Mouse (Mus musculus) lung, adult 2 months (tissue): ENCODE data around the gene Klhdc7b. TPM values are rescaled to one million over a fixed set of nuclear protein-coding genes. Genes with fewer than 3 reads are reported as not detected.
"Not testable (repeated sequence)": the region's sequence is repeated elsewhere in the genome, so short reads cannot be mapped to it uniquely, and the experiment has no call there.

Source experiments
- DNase-seq: peaks from one replicate; pipeline ENCODE4 v3.0.0; 2022
- H3K4me1 ChIP-seq: fragments of 200-500 bp; 2 replicates; pipeline ENCODE4 v1.6.1; 2011; ENCODE audit warnings: low read length; ENCODE audit not compliant: control insufficient read depth, insufficient read depth
- H3K4me3 ChIP-seq: fragments of 200-500 bp; replicated peaks from 2 replicates; pipeline ENCODE3; 2011; ENCODE audit warnings: low read depth, mild to moderate bottlenecking, control low read depth, low read length; ENCODE audit errors: extremely low read depth
- CTCF ChIP-seq: fragments of 200-500 bp; IDR thresholded peaks from 2 replicates; pipeline ENCODE4 v1.5.1; 2011; ENCODE audit warnings: mild to moderate bottlenecking, low read length, control low read depth; ENCODE audit not compliant: insufficient read depth
- POLR2A ChIP-seq: fragments of 200-500 bp; IDR thresholded peaks from 2 replicates; pipeline ENCODE4 v1.6.1; 2011; ENCODE audit warnings: low read depth, mild to moderate bottlenecking, control low read depth, low read length, borderline replicate concordance; ENCODE audit errors: extremely low read depth
- WGBS: fragments of 180-500 bp; shearing (Covaris S2); methylation state at CpG from one replicate; pipeline ENCODE4 v1.1.7; 2018; 5-methylcytosine and 5-hydroxymethylcytosine counted together
- polyA plus RNA-seq: library from polyadenylated mRNA; depleted of rRNA; stranded (reverse); fragments of >200 nt; gene quantifications from 2 replicates; pipeline ENCODE4 v1.2.3, GENCODE M21; 2012

The Klhdc7b gene
- polyA plus RNA-seq, 1 experiment: 0.07 TPM

DNA sequence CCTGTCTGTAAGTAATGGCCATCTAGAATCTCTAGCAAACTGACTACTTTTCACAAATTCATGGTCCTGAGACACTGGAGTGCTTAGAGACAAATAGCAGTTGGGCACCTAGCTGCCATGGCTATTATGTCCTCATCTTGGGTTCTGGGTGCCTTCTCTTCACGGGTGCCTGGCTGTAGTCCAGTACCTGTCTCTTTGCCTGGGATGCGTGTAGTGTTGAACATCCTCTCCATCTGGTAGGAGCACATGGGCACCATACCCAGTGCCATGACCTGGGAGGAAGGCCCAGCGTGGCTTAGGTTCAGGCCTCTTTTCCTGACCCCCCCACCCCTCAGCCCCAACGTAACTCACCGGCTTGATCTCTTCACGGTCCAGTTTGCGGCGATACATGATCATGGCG is 37.2 kb downstream of the Klhdc7b start:
- WGBS: 93% methylated on average over 9 of the region's 9 CpGs
- no peak for DNase-seq
- no peaks in the 10 kb centered on the region for H3K4me1 ChIP-seq
- H3K4me3 ChIP-seq: no peak overlapping the region
- TF ChIP-seq POLR2A (no peak), CTCF (no peak)

DNA sequence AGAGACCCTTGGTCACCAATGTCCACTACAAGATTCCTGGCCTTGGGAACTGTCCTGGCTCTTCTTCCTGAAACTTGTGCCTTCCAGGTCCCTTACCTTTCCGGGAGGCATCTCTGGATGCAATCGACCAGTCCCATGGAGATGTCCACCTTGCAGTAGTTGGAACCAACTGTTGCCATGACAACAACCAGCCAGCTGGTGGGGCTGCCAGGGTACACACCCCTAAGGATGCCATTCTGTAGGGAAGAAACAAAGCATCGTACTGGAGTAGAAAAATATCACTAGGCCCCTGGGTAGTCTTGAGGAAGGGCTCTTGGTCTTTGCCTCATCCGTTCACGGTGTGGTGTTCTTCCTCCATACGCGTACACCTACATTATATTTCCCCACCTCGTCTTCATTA is 39.9 kb downstream of the Klhdc7b start:
- 83% methylated on average over 8 of the region's 8 CpGs for WGBS
- Histone ChIP-seq H3K4me1 (0 out of 2 replicates have a peak, but pooled peaks cover 3% of the 10 kb centered on the region), H3K4me3 (no peak overlapping the region)
- no peak for DNase-seq
- TF ChIP-seq CTCF: no peak
- TF ChIP-seq POLR2A: no peak

DNA sequence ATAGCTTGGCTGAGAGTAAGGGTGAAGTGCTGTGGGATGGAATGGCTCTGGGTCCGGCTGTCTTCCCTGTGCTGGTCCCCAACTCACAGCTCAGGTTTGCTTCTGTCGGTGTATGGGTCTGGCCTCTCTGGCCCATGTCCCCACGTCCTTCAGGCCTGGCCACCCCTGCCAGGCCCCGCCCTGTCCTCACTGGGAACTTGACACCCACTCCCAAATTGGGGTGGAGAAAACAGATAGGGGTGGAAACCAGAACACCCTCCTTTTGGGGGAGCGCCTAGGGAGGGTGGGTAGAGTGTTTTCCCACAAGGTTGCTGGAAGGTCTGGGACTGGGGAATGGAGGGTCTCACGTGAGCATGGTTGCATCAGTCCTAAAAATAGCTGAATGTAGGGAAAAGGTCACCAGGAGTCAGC is 41.0 kb downstream of the Klhdc7b start, which contains the start of gene Cpt1b:
Gene Cpt1b, minus strand, starts transcription at position 153 of the 411 bp plus-strand sequence.
- DNase-seq: no peak
- WGBS: 47% methylated on average over 6 of the region's 6 CpGs
- TF ChIP-seq CTCF: no peak
- TF ChIP-seq POLR2A: no peak
- H3K4me1 ChIP-seq: 0 out of 2 replicates have a peak, but pooled peaks cover 3% of the 10 kb centered on the region
- H3K4me3 ChIP-seq: no peak within 1 kb of the TSS

DNA sequence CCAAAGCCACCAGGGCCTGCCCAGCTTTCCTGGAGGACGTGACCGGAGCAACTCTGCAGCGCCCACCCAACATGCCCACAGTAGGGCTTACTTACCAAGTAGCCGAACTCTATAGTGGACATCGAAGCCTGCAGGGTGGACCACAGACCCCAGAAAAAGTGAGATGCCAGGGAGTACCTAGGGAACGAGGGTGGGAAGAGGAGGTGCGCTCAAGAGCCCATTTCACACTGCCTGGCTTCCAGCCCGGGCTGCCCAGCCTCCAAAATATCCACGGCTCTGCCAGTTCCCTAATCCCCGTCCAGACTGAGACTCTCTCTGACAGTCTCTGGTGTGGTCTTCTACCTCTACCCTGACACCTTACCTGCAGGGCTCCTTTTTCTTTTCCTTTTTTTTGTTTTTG is 42.0 kb downstream of the Klhdc7b start:
- 88% methylated on average over 10 of the region's 10 CpGs for WGBS
- no peak for DNase-seq
- H3K4me3 ChIP-seq: no peak overlapping the region

DNA sequence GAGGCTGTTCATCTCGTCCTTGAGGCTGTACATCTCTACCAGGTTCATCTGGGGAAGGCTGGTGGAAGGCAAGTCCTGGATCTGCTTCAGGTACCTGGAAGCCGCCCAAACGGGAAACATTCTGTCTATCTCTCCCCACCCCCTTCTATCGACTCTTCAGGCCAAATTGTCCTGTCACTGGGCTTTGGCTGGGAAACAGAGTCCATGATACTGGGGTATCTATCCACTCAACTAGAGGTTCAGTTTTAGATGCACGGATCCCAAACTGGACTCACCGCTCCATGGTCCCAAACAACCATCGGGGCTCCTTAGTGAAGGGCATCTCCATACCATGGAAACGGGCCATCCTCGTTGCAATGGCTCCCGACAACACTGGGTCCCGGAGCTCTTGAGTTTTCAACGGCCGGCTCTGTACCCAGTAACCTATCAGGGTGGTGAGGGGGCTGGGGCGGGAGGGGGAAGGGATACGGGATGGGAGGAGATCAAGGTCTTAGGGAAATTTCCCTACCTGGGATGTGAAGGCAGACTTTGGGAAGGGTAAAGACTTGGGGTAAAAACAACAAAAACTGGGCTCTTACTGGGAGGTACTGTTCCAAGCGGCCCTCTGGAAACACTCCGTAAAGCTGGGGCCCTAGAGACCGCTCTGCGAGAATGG is 43.5 kb downstream of the Klhdc7b start:
- 0 out of 2 replicates have a peak, but pooled peaks cover 3% of the 10 kb centered on the region for H3K4me1 ChIP-seq
- 82% methylated on average over 19 of the region's 19 CpGs for WGBS
- no peak for DNase-seq
- TF ChIP-seq CTCF (no peak), POLR2A (no peak)
- H3K4me3 ChIP-seq: no peak overlapping the region

More for the DNA sequence above, 42.0 kb downstream of the Klhdc7b start:
- TF ChIP-seq POLR2A (no peak), CTCF (no peak)
- H3K4me1 ChIP-seq: 0 out of 2 replicates have a peak, but pooled peaks cover 3% of the 10 kb centered on the region

DNA sequence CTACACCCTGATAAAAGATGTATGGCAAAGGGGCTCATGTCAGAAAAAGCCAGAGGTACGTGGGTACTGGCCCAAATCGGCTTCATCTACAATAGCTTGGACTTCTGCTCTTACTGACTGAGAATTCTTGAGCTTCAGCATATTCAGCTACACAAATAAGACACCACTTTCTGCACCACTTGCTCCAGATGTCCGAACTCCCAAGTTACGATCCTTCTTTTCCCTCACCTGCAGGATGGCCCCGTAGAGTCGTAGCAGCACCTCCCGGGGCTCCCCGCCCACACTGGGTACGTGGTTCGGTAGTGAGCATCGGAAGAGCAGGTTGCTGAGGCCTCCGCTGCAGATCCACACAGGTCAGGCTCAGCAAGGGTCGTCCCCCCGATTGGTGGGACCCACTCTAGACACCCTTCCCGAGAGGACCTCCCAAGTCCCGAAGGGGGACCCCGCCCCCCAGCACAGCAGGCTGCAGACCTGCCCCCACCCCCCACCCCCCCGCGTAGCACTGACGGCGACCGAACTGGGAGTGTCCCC is 44.2 kb downstream of the Klhdc7b start:
- Histone ChIP-seq H3K4me1 (0 out of 2 replicates have a peak, but pooled peaks cover 3% of the 10 kb centered on the region), H3K4me3 (peak overlapping the region; percentile 83)
- no peak for TF ChIP-seq CTCF
- no peak for TF ChIP-seq POLR2A
- WGBS: 6% methylated on average over 22 of the region's 22 CpGs
- DNase-seq: no peak

DNA sequence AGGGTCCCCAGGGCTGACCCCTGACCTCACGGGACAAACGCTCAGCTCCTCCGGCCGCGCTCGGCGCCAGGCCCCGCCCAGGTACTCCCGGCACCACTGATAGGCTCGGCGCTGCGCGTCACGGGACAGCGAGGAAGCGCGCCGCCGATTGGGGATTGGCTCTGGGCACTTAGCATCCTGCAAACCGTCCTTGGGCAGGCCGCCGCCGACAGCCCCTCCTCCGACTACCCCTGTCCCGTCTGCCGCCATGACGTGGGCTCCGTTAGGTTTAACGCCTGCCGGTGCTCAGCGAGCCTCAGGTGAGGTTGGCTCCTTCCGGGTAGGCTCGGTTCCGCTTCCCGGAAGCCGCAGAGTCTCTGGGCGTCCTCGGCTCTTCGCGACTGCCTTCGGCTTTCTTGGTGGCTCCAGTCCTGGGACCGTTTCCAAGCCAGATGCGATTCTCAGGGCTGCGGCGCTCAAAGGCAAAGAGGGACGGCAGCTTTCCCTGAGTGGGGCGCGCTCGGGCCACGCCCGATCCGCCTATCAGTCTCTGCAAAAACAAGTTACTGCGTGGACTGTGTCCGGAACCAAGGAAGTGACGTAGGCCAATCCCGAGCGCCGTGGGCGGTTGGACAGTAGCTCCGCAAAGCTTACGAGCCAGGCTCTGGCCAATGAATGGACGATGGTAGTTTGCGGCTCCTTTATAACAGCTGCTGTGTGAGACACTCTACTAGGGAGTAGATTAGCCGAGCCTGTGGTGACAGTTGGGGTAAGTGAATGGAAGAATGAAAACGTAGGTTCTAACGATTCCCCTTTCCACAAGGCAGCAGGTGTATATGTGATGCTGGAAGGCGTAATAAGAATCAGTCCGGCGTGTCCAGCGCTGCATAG is 44.9 kb downstream of the Klhdc7b start, which contains the start of the genes C730034F03Rik, Gm44502 and Chkb:
Gene C730034F03Rik, plus strand, starts transcription at position 238 of the 870 bp plus-strand sequence.
Gene Gm44502, minus strand, starts transcription at position 345 of the 870 bp plus-strand sequence.
Gene Chkb, minus strand, starts transcription at position 557 of the 870 bp plus-strand sequence.
- Histone ChIP-seq H3K4me3 (peak within 1 kb of the TSS; percentile 83), H3K4me1 (0 out of 2 replicates have a peak, but pooled peaks cover 3% of the 10 kb centered on the region)
- under 1% methylated on average over 70 of the region's 70 CpGs for WGBS
- TF ChIP-seq POLR2A (peak; percentile 88), CTCF (no peak)
- DNase-seq: peak; percentile 90

DNA sequence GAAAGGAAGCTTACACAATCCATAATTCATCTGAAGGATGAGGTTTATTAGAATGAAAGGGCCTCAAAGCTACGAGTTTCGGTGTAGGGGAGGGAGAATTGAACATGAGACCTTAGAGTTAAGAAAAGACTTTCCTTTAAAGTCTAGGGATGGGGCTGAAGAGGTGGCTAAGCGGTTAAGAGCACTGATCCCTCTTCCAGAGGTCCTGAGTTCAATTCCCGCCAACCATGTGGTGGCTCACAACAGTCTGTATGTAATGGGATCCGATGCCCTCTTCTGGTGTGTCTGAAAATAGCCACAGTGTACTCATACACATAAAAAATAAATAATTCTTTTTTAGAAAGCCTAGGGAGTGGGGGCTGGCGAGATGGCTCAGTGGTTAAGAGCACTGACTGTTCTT is 45.6 kb downstream of the Klhdc7b start:
- no peak for TF ChIP-seq POLR2A
- TF ChIP-seq CTCF: no peak
- Histone ChIP-seq H3K4me1 (0 out of 2 replicates have a peak, but pooled peaks cover 3% of the 10 kb centered on the region), H3K4me3 (peak overlapping the region; percentile 83)
- WGBS: 39% methylated on average over 6 of the region's 6 CpGs
- DNase-seq: no peak

DNA sequence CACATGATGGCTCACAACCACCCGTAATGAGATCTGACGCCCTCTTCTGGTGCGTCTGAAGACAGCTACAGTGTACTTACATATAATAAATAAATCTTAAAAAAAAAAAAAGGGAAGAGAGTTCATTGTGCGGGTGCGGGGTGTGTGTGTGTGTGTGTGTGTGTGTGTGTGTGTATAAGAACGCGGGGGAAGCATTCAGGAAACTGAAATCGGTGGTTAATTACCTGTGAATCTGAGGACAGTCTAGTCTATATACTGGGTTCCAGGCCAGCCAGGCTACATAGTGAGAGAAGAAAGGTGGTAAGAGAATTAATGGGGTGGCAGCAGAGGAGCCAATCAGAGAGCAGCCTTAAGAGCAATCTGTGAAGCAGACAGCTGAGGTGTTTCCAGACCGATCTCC is 46.1 kb downstream of the Klhdc7b start:
- DNase-seq, H3K4me3 ChIP-seq, H3K4me1 ChIP-seq: not testable (repeated sequence)
- WGBS: 60% methylated on average over 9 of the region's 9 CpGs

DNA sequence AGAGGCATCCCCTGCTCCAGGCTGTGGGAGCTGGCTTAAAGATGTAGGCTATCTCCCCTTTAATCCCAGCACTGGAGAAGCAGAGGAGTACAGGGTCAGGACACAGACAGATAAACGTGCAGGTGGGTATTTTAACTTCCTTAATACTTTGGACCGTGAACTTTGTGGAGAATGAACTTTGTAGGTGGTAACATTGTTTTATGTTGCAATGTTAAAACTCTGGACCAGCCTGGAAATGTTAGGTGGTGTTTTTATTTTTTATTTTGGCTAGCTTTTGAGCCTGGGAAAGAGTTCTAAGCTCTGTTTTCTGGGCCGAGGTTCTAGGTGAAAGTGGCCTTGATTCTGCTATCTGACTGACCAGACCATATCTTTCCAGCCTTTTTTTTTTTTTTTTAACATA is 46.6 kb downstream of the Klhdc7b start:
- Histone ChIP-seq H3K4me3 (no peak overlapping the region), H3K4me1 (0 out of 2 replicates have a peak, but pooled peaks cover 3% of the 10 kb centered on the region)
- no peak for TF ChIP-seq POLR2A
- no peak for TF ChIP-seq CTCF
- 80% methylated on average over 3 of the region's 3 CpGs for WGBS
- DNase-seq: no peak
